Mouse (Mus musculus) kidney, adult 9 months (tissue): ENCODE results near the gene Rcan1.
A peak's percentile ranks its signal among the peaks of the same experiment; 100 is the strongest.

Experiments
- DNase-seq: peaks from one replicate; pipeline ENCODE4 v3.0.0; 2022

The Rcan1 gene

DNA sequence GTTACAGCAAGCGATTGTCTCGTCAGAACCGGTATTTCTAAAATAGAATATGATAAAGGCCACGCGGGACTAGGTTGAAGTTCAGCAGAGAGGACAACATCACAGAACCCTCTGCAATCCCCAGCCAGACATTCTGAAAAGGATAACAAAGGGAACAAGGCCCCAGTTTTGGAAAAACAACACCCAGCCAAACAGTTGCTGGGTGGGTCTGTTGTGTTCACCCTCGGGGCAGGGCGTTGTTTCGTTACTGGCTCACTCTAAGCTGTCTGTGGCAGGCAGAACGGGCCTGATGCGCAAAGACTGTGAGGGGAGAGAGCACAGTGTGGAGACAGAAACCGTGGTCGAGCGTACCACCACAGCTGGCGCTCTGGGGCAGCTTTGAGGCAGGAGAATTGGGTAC is 2.2 kb downstream of the Rcan1 start:
- no peak for DNase-seq

DNA sequence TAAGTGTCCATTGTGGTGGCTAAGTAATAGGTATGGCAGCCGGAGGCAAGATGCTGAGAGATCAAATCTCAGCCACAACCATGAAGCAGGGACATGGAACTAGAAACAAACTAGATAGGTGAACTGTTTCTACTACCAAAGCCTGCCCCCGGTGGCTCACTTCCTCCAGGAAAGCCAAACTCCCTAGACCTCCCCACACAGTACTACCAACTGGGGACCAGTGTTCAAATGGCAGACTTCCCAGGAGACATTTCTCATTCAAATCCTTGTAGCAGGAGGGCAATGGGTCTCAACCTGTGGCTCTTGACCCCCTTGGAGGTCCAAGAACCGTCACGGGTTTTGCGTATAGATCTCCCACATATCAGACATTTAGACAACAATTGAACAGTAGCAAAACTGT is 3.6 kb downstream of the Rcan1 start:
- no peak for DNase-seq

DNA sequence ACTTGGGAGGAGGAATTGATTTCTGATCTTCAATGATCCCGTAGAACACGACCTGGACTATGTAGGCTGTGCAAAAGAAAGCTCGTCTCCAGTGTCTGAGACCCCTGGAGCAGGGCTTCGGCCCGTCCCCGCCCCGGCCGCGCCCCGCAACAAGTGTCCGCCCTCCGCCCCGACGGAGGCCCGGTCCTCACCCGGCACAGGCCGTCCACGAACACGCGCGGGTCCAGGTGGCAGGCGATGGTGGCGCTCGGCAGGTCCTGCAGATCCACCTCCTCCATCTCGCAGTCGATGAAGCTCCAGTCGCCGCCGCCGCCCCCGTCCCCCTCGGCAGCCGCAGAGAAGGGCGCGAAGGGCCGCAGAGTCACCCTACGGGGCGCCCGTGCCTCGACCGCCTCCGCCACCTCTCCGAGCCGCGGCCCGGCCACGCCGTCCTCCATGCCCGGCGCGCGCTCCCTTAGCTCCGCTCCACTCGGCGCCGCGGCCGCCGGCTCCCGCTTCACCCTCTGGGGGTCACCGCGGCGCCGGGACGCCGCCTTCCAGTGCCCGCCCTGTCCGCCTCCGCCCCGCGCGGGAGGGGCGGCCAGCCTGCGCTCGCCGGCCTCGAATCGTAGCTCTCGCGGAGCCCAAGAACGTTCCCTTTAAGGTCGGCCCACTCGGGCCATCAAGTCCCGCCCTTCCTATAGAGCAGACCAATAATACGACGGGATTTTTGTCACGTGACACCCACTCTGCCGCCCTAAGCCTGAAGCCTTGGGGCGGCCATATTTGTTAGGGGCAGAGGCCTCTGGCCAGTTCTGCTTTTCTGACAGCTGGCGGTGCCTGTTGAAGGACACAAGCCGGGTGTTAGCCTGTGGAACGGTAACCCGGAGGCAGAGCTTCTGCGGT is 4.8 kb downstream of the Rcan1 start:
- peak; percentile 99 for DNase-seq

DNA sequence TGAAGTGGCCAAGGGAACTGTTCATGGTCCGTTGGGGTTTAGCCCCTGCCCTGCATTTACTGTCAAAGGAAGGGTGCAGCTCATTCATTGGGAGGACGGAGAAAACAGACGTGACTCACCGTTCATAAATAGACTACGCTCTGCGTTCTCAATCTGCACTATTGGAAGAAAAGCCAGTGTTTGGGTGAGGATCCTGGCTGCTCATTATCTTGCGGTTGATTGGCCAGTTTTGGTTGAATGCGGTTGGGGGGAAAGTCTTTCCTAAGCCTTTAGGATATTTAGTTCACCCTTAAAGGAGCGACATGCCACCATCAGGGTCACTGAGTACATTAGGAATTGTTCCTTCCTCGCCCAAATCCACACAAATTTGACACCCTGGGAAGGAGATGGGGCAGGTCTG is 5.4 kb downstream of the Rcan1 start:
- no peak for DNase-seq

DNA sequence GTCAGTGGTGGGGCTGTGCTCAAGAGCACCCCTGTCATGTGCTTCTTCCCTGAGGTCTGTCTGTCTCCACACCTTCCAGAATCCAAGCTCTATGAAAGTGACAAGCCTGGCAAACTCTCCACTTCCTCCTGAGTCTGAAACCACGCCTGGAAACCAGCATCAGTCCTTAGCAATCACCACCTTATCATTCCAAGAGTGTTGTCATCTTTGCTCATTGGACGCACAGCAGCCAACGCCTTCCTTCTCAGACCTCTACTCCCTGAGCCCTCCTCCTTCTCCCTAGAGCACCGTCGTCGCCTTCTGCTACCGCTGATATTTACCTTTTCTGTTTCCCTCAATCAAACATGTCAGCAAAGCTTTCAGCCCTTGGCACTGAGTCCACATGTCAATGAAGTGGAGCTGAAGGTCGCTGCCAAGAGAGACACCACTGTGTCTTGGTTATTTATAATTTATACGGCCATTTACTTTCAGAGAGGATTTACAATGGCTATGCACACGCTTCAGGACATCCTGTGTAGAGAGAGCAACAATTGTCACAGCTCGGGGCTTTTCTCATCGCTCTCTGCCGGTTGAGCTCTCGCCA is 6.2 kb downstream of the Rcan1 start:
- DNase-seq, result no peak

DNA sequence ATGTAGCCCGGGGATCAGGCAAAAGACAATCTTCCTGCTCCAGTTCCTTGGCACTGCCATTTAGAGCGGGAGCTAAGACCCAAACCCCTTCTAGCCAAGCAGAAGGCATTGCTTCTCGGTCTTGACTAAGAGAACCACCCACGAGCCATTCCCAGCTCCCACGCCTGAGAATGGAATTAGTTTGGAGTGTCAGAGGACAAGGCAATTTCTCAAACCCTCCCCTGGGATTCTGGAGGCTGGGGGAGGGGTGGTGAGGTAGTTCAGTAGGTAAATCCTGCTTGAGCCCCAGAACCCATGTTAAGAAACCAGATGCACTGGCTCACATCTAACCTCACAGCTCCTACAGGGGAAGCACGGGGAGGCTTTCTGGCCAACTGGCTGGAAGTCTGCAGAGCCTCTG is 9.3 kb downstream of the Rcan1 start:
- DNase-seq, result no peak

DNA sequence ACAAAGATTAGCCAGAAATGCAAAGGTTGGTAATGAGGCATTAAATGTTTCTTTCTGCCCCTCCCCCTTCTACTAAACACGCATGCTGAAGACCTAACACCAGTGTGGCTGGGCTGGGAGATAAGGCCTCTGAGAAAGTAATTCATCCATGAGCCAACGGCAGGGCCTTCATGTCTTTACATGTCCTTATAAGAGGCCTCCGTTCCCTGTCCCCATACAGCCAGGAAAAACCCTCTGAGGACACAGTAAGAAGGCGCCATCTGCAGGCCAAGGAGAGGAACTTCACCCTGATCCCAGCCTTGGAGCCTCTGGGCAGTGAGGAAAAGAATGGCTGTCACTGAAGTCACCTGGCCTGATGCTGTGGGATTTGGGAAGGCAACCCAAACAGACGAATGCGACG is 13.1 kb downstream of the Rcan1 start:
- peak; percentile 71 for DNase-seq

DNA sequence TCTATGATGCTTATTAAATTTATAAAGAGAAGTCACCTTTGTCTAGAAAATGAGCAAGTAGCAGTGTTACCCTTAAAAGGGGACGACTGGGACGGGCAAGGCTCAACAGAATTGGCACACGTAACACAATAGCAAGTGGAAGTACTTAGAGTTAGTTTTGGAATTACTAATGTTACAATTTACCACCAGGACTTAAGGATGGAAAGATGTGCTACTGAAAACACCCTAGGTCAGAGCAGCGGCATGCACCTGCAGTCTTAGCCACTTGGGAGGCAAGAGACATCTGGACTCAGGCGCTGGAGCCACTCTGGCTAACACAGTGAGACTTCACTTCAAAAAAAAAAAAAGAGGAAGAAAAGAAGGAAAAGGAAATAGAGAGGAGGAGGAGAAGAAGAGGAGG is 14.7 kb downstream of the Rcan1 start:
- DNase-seq, result no peak

DNA sequence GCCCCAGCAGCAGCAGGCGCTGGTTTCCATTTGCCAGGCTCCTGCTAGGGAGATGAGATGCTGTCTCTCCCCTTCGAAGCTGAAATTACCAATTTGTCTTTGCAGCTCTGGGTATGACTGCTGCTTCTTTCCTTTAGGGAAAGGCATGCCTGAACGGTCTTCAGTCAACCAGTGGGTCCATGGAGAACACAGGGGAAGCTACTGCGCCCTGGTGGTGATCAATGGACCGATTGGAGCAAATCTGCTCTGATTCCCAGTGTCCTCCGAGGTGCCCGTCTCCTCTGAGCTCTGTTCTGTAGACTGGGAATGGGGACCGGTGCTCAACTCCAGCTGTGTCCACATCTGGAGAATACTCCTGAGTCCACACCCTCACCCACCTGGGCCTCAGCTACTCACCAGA is 15.2 kb downstream of the Rcan1 start:
- DNase-seq, result no peak

DNA sequence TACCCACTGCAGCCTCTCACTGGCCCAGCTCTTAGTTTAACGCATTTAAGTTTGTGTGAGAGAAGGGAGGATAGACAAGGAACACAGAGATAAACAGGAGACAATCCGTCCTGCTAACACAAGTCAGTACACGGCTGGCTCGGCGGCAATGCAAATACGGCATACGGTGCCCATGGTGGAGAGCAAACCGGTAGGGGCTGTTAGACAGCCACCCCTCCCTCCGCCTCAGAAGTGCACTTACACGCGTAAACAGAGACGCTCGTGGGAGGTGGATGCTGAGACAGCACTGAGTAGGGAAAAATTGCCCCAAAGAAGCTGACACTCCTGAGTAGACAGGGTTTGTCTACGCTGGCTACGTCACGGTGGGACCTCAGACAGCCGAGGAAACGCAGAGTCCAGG is 16.2 kb downstream of the Rcan1 start:
- DNase-seq, result no peak

DNA sequence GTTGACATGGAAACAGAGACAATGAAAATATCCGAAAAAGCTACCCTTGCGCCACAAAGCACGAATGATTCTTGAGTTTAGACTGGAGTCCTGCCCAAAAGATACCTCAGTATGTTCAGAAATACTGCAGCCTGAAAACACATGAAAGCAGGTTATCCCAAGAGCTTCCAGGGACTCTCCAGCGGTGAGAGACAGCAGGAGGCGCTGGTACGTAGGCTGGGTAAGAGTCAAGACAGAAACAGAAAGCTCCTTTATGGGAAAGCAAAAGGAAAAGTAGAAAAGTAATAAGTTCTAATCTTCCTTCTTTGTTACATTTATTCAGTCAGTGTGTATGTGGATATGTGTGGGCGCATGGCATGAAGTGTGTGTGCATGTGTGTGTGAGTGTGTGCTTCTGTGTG is 16.7 kb downstream of the Rcan1 start:
- no peak for DNase-seq

DNA sequence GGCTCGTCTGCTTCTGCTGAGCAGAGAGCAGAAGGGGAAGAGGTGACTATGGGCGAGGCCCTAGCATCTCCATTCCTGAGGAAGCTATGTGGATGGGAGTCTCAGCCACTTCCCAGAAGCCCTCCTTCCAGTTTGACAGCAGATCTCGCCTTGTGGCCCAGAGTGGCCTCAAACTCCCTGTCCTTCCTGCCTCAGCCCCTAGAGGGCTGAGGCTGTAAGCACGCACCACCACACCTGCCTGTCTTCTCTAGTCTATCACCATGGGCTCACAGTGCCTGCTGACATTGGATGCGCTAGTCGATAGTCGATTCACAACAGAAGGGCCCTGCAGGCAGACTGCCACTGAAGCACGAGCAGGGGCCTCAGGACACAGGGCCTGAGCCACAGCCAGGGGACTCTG is 18.1 kb downstream of the Rcan1 start:
- no peak for DNase-seq

DNA sequence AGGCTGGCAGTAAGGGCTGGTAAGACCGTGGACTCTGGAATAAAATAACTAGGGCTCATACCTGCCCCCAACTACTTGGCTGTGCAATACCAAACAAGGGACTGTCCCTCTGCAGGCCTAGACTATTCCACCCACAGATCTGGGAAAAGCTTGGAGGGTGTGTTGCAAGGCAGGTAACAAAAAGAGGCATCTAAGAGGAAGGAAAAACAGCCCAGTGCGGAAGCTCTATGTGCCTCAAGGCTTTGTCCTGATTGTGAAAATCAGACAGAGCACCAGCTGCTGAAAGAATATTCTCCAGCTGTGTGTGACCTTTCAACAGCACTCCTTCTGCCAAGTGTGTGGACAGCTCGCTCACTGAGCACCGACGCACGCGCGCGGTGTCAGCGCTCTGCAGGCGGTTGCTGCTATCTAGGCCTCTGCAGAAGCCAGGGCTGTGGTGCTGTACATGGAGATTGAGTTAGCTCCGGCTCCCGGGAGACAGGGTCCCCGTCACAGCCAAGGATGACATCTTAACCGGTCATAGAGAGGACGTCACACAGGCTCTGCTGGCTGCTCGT is 19.1 kb downstream of the Rcan1 start:
- DNase-seq, result no peak

DNA sequence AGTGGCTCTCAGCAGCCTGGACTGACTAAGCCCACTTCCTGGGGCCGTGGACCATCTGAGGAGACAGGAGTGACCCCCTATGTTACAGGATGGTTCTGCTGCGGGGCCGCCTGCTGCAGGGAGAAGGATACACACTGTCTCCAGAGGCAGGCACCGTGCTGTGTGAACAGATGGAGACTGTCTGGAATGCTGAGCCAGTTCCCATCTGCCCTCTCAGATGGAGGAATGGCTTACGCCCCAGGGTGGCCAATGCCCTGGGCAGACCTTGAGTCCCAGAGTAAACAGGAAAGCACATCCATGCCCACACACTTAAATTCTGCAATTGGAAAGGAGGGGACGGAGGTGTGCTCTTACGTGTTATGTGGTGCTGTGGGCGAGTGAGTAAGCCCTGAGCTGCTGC is 20.3 kb downstream of the Rcan1 start:
- DNase-seq, result no peak

DNA sequence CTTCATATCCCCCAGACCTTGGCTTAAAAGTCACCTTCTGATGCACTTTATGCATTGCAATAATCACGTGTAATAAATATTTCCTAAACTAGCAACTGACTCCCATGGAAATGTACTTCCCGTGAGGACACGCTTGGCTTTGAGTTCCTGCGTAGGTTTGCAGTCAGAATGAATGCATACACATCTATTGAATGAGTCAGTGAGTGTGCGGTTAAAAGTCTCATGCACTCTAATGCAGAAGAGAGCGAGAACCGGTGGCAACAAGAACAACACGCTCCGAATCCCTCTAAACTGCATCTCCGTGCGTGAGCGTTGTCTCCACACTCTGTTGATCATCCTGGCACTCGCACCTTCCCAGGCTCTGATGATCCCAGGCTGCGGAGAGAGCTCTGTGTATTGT is 21.6 kb downstream of the Rcan1 start:
- no peak for DNase-seq

DNA sequence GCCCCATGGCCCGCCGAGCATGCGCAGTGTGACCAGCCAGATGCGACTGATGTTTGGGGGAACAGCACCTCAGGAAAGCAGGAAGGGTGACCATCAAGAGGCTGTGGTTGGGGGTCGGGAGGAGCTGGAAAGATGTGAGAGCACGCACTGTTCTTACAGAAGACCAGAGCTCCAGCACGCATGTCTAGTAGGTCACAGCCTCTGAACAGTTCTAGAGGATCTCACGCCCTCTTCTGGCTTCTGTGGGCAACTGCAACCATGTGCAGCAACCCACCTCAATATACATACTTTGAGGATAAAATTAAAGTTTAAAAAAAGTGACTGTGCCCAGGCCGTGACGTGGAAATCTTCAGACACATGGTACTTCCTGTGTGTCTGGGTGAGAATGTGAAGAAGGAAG is 25.3 kb downstream of the Rcan1 start:
- DNase-seq, result peak; percentile 61

DNA sequence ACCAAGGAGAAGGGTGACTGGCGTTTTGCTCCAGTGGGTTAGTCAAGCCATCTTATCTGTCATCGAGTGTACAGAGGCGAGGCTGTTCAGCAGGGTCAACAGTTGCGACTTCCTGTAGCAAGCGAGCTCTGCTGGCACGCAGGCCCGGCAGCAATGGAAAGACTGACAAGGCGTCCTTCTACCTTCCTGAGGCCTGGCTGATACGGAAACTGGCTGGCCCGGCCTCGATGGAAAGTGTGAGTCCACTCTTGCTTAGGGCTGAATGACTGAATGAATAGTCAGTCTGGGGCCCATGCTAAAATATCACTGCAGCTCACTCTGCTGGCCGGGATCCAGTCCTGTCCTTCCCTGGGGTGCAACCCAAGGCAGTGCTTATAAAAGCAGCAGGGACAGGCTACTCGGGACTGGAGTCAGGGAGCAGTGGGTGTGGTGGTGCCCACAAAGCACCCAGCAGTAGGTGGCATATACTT is 27.0 kb downstream of the Rcan1 start:
- peak; percentile 46 for DNase-seq

DNA sequence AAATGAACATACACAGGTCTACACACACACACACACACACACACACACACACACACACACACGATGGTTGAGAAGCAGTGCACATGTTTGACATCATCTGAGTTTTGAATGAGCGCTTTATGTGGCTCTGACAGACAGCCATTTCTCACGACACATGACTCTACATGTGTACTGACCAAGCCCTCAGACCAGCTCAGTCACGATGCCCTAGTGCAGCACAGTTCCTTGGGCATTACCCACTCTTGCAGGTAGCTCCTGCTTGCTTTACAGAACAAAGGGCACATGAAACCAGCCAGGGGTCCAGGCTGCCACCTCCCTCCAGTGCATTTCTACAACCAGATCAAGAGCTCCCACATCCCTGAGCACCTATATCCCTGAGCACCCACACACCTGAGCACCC is 27.7 kb downstream of the Rcan1 start:
- DNase-seq, result no peak

DNA sequence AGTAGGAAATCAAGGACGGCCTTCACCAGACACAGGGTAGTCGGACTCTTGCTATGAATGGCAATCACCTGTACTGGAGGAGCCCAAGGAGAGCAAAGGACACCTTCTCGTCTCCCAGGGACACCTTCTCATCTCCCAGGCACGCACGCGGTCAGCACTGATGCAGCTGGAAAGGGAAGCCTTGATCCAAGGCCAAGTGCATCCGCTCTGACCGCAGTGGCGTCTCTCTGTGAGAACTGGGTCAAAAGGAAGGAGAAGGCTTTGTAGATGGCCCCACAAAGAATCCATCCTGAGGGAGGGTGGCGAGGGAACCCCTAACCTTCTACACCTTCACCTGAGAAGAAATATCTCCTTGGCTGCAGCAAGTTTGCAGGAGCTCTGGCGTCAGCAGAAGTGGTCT is 28.5 kb downstream of the Rcan1 start:
- no peak for DNase-seq

DNA sequence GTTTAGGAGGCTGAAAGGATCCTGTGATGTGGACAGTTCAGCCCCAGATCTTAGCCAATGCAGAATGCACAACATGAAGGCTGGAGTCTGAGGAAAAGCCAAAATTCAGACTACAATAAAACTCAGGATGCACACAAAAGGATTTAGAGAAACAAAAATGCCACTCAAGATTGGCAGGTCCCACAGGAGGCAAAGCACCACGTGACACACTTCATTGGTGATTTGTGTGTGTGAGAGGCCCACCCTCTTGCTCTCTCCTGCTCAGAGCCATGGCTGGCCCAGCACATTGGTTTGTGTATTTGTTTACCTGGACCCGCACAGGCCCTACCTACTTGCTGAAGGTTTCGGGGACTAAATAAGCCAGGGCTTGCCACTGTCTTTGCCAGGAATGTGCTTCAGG is 29.5 kb downstream of the Rcan1 start:
- no peak for DNase-seq

DNA sequence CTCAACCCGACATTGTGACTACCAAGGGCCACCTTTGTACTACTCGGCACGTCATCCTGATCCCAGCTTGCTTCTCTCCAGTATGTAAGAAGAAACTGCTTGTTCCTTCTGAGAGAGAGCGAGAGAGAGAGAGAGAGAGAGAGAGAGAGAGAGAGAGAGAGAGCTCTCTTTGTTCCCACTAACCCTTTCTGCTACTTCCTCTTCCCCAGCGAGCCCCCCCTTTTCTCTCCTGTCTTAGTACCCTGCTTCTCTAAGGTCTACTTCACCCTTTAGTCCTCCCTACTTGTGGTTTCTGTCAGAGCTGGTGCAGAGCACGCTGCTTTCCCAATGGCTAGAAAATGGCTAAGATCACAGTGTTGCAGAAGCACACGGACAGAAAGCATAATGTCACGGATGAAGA is 30.4 kb downstream of the Rcan1 start:
- no peak for DNase-seq

DNA sequence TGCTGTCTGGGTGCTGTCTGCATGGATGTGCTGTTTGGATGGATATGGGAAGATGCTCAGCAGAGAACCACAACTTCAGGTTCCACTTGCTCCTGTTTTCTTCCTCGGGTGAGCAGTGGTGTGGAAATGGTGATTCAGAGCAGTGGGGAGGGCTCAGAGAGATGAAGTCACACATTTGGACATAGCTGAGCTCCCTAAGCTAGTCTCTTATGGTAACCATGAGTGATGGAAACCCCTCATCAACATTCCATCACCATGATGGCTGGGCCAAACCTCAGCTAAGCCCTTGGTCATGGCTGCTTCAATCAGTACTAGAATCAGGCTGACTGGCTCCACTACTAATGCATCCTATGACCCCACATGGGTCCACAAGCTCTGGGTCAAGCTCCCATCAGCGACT is 30.9 kb downstream of the Rcan1 start:
- no peak for DNase-seq

DNA sequence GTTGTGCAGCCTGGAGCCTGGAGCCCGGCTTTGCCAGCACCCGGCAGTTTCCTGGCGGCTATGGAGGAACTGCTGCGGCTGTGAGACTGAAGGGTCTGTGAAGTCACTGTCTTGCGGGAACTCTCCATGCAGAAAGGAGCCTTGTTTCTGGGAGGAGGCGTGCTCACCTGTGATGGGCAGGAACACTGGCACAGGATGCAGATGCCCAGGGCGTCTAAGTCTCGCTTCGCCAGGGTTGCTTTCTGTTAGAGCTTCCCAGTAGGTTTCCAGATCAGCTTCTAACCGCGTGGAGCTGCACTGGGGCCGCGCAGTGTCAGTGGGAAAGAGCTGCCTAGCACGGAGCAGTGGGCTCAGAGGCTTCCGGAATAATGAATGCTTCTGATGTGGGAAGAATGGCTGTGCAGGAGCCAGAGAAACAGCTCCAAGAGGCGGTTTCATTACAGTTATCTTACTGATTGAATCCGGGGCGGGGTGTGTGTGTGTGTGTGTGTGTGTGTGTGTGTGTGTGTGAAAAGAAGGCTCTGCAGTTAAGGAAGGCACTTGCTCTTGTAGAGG is 35.2 kb downstream of the Rcan1 start:
- no peak for DNase-seq

DNA sequence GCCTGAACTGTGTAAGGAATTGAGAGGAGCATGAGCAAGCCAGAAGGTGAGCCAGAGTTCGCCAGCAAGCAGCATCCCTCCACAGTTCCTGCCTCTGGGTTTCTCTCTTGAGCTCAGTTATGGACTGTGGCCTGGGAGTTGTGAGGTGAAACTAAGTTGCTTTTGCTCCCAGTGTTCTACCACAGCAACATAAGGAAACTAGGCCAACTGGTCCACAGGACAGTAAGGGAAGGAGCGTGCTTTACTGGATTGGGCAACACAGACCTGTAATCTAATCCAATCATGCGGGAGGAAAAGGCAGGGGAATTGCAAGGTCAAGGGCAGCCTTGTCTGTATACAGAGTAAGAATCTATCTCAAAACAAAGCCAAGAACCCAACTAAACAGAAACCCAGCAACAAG is 37.5 kb downstream of the Rcan1 start:
- DNase-seq, result no peak
